Mouse (Mus musculus) layer of hippocampus, adult 11-12 months (tissue): Measurements from ENCODE around the gene Irx3.

Experiments used
- DNase-seq: peaks from one replicate; pipeline ENCODE4 v3.0.0; 2022; ENCODE audit warnings: low spot score

The Irx3 gene

DNA sequence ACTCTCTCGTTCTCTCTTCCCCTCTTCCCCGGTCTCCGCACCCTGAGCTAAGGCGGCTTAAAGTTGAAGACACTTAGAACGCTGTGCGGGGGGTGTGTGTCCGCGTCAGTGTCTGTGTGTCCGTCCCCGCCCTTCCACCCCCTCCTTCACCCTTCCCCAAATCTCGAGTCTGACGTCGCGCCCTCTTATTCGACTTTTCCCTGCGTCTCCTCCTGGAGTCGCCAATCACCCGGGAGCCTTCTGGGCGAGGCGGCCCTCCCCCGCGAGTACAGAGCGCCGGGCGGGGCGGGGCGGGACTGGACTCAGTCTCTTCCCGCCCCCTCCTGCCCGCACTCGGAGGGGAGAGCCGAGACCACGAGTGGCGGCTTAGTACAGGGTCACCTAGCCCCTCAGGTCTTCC, at the start of gene Irx3:
Gene Irx3 (minus strand): TSS at position 229 of the 400 bp plus-strand sequence.
- no peak for DNase-seq

DNA sequence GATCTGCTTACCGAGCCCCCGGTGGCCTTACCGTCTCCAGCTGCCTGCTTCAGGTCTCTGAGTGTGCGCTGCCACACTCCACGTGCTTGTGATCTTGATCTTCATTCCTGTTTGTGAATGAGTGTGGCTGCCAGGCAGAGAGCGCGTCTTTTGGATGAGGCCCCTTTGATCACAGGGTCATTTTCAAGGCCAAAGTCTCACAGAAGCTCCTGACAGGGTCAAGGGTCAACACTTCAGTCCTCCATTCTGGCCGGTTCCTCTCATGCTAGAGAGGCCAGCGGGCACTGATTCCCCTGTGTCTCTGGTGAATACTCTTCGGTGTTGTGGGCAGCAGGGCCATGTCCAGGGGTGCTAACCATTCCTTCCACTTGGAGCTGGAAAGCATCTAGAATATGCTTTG, 49.5 kb upstream of the Irx3 start:
- no peak for DNase-seq

DNA sequence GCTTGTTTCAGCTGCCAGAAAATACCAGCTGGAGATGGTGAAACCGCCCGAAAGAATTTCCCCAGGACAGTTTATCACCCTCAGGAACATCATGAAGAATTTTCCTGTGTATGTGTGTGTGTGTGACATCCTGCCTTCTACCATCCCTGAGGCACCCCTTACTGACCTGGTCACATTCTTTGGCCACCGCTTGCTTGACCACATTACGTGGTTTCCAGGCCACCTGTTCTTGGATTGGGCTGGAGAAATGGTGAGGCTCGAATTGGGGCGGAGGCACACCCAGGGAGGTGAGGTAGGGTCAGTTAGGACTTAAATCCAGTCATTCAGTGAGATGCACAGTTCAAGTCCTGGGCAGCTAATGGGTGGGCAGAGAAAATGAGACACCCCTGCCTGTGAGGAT, 48.1 kb upstream of the Irx3 start:
- DNase-seq, result no peak

DNA sequence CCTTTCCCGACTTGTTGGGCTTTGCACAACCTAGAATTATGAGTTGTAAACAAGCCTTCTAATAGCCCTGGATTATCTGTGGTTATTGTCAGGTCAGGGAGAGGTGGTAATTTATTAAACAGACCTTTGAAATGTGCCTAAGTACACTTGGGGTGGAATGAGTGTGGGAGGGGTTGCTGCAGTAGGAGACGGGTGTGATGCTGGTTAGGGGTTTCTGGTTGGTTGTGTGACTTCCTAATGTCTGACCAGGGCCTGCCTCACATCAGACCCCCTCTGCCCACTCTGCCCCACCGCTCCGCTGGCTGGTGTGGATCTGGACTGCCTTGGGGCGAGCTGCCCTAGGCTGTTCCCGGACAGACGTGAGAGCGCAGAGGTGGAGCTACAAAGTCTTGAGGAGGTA, 47.7 kb upstream of the Irx3 start:
- no peak for DNase-seq

DNA sequence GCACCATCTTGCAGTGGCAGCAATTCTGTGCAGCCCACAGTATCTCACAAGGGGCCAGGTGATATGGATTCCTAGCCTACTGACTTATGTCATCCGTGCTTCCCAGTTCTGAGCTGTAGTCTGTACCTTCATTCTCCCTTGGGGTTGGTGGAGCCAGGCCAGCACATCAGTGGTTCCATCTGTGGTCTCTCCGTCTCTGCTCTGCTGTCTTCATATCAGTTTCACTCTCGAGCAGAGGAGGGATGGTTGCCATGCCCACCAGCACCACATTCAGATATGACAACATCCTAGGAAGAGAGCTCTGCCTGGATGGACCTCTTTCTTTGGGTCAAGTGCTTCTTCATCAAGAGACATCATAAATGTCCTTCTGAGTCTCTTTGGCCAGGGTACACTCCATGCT, 43.8 kb upstream of the Irx3 start:
- peak; percentile 15 for DNase-seq

DNA sequence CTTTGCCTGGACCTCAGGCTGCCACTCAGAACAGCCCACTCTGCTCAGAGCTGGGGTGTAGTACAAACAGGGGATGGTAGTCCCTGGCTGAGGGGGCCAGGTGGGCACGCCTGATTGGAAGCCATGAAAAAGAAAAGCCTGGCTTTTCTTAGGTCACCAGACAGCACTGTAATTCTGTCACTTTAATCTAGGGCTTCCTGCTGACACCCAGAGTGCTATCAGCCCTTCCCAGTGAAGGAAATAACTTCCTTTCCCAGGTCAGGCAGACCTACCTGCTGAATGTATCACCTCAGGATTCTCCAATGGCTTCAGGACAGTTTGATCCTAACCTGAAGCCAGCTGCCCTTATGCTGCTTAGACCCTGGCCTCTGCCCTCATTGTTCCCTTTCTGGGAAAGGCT, 35.3 kb upstream of the Irx3 start:
- no peak for DNase-seq

DNA sequence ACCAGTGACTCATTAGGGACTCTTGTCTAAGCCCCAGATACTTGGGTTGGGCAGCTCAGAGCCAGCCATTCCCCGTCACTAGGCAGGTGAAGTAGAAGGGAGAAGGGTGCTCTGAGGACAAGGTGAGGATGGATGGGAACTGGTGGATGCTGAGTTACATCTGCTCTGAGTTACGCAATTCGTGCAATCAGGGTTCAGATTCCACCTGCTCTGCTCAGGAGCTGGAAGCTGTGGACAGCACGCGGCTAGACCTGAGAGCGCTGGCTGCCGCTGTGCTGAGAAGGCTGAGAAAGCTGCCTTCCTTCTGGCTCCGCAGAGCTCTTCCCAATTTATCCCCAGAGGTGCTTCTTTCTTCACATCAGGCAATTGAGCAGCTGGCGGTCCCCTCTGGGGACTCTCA, 34.8 kb upstream of the Irx3 start:
- DNase-seq, result no peak

DNA sequence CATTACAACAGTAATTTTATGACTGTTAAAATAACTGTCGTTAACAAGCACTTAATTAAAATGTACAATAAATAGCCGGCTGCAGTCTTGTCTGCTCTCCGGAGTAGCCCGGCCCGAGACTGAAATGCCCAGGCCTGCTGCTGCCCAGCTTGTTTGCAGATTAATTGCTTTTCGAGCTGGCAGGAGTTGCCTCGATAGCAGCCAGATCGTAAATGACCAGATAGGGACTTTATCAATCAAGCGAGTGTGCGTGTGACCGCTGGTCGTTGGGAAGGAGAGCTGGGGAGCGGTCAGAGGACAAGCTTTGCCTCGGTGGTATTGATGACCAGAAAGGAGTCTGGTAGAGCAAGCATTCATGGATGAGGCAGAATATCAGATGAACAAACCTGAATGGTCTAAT, 25.8 kb upstream of the Irx3 start:
- DNase-seq, result no peak

DNA sequence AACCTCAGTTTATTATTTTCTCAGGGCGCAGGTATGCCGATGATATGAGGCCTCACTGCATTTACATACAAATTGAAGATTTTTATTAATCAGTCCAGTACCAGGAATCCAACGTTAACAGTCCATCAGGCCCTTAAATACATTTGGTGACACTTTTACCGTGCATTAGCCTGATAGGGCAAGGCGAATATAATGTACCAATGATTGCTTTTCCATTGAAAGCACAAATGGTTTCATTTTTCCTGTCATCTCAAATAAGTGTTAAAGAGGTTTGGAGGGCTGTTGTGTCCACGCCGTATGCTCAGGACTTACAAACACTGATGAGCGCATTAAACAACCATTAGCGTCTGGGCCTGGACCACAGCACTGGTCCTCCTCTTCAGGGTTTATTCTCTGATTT, 25.3 kb upstream of the Irx3 start:
- no peak for DNase-seq

DNA sequence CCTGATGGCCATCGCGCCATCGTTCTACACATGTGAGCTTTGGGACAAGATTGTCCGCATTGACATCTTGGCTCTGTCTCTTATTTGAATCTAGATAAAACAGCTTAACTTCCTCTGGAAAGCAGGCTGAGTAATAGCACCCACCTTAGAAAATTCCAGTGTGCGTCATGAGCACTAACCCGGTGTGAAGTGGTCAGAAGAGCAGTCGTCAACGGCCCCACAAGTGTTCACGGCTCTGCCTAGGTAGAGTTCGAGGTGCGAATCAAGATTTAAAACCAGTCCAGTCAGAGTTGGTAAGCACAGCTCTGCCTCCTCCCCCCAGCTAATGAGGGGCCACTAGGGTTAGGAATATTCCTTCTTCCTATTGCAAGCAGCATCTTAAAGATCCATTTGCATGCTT, 21.5 kb upstream of the Irx3 start:
- no peak for DNase-seq

DNA sequence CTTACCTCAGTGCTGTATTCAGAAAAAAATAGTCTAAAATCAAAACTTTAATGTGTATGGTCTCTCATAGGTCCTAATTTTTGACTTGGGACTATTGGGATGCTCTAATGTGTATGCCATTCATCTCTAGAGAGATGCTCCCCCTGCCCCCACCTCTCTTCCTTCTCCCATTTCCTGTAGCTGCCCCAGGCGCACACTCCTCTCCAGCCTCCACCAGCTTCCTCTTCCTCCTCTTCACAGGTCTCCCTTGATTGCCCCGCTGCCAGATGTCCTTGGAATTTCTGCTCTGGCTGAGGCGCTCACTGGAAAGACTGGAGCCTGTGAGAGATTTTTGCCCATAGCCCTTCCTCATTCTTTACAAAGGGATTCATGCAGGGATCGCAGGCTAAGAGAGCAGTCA, 20.9 kb upstream of the Irx3 start:
- no peak for DNase-seq

DNA sequence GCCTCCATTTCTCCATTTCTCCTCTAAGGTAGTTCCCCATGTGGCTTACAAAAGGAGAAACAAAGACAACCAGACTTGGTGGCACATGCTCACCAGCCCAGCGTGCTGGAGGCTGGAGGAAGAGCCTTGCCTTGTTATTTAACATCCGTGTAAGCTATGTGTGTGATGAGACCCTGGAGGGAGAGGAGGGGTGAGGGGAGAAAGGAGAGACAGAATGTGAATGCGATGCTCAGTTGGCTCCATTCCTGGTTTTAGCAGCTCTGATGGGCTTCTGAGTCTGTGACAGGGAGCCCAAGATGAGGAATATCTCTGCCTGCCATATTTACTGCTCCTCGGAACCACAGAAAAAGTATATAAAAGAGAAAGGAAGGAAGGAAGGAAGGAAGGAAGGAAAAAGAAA, 20.1 kb upstream of the Irx3 start:
- DNase-seq, result no peak

DNA sequence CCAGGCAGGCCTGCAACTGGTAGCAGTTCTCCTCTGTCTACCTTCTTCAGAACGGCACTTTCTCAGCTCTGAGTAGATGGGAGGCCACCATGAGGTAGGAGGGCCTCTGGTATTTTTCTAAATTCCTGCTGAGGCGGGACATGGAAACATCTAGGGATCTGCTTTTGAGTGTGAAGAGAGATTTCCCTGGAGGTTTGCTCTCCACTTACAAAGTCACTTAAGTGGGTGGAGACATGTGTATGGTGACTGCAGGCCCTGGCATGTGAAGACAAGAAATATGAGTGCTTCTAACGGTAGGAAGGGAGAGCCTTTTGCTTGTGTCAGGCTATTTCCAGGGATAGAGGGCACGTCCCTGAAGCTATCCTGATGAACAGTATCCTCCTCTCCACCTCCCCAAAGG, 17.9 kb upstream of the Irx3 start:
- no peak for DNase-seq

DNA sequence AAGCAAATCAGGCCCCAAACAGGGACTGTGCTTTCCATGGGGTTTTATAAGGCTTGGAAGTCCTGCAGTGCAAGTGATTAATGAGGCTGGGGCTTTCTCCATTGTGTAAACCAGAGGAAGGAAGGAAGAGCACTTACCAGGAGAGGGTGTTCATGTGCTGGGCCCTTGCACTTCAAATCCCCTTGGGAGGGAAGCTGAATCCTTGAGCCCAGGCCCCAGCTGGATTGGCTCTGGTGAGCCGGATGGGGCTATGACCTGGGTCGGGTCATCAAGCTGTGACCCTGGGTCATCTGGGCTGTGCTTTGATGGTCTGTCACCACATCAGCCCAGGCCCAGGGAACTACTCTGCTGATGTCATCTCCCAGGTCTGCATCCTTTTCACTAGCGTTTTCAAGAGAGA, 16.9 kb upstream of the Irx3 start:
- no peak for DNase-seq

DNA sequence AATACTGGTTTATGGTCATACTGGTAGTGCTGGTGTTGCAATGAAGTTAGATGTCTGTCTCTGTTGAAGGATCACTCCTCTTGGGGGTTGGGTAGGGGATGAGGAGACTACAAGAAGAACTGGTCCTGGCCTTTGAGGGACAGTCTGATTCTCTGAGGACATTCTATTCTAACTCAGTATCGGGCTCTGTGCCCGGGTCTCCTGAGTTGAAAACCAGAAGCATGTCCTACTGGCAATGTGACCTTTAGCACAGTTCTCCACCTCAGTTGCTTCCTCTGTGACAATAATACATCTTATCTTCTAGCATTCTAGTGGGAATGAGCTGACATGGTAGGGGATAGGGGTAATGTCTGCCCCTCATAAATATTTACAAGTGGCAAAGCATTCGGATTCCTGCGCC, 12.2 kb upstream of the Irx3 start:
- DNase-seq, result no peak

DNA sequence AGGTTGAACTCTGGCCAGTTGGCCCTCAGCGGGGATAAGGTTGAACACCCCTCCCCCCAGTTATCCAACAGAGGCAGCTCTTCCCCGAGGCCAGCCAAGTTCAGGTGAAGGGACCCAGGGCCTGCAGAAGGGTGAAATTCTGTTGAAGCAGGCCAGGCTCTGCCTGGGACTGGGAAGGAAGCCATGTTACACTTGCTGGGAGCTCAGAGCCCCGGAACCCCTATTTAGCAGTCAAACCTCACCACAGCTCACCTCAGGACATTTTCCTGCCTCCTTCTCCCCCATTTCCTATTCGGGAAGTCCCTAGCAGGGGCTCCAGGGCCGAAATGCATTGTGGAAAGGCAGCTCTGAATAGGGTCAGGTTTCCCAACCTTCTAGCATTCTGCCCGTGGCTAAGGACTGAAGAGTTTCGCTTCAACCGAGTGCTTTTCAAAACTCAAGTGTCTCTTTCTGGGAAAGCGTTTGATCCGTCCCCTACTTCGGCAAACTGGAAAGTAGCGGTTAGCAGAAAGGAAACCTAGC, 4.9 kb upstream of the Irx3 start:
- DNase-seq, result no peak

DNA sequence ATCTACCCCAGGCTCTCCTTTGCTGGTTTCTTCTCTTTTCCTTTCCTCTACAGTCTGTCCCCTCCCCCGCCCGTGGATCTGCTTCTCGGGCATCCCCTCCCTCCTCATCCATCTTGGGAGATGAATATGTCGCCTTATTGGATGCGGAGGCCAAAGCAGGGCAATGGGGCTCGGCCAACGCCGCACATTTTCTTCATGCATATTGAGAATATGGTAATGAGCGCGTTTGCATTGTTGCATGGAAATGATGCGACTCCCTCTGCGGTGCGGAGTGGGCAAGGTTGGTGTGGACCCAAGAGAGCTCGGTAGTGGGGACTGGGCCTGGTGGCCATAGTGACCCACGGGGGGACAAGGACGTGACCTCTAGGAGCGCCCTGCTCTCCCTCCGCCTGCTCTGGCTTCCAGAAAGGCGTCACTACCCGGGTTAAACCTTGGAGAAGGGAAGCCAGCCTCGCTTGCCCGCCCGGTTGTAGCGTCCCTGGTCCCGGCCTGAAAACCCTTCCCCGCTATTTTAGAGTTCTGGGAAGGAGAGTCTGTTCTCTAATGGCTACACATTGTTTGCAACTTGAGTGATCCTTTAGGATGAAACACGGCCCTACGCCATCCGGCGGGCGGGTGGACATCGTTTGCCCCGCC, 4.3 kb upstream of the Irx3 start:
- no peak for DNase-seq

DNA sequence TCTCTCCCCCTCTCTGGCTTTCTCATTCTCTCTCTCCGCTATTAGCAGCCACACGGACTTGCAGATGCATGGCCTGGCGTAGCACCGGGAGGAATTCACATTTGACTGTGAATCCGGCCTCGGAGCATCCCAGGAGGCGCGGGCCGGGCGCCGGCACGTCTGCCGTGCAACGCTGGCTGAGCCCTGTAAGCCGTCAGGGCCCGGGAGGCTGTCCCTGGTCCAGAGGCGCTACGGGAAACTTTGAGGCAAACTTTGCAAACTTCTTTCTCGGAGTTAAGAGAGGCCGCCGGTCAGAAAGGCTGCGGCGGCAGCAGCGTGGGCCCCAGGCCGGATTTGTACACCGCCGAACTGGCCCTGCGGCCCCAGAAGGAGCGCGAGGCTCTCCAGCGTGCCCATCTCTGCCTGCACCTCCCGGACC, 3.4 kb upstream of the Irx3 start:
- no peak for DNase-seq

DNA sequence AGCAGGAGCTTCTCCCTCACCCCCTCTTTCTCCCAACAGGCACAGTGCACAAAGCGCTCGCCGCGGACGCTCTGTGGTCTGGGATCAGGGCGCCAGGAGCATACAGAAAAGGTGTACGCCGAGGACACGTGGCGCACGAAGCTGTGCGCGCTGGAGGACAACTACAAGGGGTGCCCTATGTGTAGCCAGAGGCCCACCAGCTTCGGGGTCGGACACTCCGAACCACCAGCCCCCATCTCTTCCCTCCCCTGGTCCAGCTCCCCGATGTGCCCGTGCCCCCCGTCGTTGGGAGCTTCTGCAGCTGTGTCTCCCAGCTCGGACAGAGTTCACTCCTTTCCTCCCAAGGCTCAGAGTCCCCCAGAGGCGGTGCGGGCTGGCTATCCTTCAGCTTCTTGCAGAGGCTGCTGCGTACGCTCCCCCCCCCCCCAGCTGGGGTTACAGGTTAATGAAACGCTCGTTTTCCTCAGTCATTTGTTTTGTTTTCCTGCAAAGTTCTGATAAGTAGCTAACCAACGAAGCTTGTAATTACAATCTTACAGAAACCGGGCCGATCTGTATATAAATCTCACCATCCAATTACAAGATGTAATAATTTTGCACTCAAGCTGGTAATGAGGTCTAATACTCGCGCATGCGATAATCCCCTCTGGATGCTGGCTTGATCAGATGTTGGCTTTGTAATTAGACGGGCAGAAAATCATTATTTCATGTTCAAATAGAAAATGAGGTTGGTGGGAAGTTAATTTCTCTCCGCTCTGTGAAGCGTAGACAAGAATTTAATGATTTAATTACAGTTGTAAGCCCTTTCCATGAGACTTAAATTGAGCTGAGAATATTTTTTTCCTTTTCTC, 2.8 kb upstream of the Irx3 start:
- no peak for DNase-seq

DNA sequence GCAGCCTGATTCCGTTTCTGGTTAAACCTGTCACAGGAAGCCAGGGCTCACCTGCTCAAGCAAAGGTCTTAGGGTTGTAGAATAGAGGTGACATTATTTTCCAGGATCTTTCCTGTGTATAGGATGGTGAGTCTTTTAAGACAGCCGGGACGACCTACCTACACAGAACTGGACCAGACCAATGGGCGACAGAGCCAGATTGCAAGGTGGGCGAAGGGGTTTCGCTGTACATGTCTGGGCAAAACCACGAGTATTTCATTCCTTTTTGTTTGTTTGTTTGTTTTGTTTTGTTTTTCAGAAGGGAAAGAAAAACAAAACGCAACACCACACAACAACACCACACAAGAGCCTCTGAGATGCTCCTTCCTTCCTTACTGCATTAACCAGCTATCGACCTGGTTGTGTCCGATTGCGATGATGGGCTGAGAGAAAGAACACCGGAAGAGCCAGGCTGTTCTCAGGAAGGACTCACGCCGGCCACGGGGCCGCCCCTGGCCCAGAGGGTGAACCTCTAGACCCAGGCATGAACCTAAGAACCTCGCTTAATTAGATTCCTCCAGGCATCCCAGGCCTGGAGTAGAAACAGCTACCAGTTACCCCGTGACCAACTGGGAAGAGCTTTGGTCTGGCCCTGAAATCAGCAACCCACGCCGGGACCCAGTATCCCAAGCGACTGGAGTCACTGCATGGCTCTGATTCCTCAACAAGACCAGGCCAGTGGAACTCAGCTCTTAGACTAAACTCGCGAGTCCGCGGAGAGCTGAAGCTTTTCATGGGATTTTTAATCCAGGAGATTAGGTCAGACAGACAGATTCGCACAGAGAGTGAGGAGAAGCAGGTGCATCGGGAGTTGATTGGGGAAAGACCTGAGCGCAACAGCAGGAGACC, 1.9 kb upstream of the Irx3 start:
- DNase-seq, result no peak

DNA sequence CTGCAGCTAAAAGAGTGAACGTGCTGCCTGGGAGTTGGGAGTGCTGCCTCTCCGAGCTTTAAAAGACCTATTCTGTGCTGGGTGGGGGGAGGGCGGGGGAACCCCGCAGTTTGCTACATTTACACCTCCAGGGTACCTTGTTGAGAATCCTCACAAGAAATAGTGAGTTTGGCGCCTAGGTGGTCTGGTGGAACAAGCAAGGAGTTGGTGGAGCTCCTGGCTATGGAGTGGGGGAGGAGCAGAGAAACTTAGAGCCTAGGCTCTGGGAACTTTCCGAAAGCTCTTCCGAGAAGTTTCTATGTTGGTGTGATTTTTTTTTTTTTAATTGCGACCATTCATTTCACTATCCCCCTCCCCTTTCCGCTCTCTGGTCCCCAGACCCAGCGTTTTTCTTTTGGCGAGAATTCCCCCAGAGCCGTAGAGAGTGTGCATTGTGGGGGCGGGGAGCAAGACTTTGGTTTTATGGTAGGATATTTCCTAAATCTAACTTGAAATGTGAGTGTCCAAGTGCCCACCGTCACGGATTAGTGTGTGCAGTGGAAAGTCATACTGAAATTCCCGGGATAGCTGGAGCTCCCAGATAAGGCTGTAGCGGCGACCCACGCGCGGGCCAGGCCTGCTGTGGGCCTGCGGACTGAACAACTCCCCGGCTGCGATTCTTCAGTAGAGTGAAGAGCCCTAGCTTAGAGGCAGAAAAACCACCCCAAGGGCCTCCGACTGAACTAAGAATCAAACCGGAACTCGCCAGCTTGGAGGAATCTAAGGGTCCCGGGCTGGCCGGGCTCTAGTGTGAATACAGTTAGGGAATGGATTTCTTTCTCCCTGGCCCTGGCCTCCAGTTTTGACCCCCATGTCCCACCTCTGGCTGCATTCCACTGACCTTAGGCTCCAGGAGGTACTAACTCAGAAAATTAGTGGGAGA, 795 bp upstream of the Irx3 start:
- DNase-seq, result no peak
